Mouse (Mus musculus): Measurements from ENCODE around the gene Hoxd9.

Hoxd9 gene

DNA sequence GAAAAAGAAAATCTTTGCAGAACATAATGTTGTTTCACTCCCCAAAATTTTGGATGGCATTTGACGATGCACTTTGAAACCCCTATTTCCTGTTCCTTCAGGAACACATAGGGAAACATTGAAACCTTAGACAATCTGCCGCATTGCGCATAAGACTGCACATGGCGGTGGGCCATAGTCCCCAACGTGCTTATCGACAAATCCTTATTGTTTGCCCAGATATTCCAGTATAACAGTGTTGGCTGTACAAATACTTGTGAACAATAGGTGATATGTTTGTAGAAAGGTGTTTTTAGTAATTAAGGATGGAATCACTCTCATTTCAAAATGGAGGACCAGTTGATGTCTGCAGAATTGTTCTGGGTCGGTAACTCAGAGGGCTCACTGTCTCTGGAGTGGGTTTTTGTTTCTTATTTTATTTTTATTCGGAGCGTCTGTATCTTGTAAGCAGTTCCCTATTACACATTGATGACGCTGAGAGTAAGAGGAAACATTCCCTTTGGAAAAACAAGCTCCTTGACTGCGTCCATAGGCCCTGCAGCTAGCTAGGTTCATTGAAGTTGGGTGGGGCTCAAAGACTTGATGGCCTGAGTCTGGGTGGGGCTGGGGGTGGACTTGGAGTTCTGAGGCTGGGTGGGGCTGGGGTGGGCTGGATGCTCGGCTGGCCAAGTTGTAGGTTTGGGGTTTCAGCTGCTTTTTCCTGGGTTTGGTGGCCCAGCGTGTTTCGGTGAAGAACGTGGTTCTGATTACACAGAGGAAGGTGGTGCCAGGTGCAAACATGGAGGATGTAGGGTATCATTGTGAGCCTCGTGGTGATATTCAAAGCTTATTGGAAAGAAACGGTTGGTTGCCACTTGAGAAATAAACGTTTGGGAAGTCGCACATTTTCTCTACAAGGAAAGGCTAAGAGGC, 16.0 kb downstream of the Hoxd9 start:
- DNase-seq (ENCODE audit: low read depth), result peak; percentile 28

DNA sequence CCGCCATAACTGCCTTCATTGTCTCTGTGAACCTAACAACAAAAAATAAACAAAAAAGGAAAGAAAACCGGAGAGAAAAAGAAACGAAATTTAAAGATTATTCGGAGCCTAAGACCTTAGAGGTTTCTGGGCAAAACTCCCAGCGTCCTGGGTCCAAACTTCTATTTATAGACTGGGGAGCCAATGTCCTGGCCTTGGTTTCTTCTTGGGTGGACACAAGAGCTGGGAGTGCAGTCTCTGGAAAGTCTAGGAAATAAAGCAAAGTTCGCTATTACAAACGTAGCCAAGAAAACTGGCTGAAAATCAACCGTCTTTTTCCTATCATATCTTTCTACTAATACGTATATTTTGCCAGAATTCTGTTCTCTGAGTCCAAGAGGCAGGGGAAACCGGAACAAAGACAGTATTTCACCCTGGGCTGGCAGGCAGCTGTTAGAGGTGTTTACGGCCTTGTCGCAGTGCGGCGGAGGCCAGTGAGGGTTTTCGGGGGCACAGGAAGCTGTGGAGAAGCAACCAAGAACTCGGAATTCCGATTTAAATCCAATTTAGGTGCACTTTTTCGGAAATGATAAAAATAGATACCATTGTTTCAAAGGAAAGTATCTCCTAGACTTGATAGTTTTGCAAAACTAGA, 16.7 kb downstream of the Hoxd9 start:
- peak; percentile 40 for DNase-seq (ENCODE audit: low read depth)

DNA sequence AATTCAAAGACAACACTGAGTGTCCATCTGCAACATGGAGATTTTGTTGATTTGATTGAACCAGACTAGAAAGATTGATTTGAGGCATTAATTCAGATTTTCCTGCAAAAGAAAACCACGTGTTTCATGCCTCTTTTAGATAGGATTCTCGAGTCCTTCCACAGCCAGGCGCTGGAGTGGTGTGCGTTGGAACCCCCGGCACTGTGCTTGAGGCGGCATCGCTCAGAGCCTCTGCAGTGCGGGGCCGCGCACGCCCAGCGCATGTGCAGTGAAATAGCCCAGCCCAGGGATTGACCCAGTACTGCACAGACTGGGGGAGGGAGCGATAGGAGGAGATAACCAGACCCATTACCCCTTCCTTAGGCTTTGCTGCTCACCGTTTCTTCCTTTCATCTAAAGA, 17.4 kb downstream of the Hoxd9 start:
- DNase-seq (ENCODE audit: low read depth), result peak; percentile 82

DNA sequence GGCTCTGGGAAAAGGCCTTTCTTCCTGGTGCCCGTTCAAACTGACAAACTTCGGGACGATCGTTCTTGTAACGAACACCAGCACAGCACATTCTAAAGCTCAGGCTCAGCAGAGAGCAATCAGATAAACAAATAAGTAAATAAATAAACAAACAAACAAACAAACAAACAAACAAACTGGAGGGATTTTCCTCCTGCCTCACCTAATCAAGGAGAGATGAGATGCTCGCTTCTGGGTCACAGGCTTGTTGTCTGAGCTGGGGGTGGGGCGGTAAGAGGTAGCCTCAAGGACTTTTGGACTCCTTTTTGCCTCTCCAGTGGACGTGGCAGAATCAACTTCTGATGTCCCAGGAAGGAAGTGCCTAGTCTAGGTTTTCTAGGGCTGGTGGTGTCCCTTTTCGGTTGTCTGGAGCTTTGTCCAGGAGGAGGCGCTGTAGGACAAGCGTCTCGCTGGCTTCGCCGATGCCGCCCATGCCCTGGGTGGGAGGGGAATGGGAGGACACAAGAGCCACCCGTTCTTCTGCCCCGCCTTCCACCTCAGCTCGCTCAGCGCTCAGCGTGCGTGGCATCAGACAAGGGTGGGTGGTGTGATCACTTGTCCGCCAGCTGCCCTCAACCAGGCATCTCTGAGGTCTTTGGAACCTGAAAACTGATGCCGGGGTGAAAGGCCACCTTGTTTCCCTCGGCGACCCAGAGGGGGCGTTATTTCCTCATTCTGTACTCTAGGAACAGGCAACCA, 18.1 kb downstream of the Hoxd9 start:
- peak; percentile 98 for DNase-seq (ENCODE audit: low read depth)

DNA sequence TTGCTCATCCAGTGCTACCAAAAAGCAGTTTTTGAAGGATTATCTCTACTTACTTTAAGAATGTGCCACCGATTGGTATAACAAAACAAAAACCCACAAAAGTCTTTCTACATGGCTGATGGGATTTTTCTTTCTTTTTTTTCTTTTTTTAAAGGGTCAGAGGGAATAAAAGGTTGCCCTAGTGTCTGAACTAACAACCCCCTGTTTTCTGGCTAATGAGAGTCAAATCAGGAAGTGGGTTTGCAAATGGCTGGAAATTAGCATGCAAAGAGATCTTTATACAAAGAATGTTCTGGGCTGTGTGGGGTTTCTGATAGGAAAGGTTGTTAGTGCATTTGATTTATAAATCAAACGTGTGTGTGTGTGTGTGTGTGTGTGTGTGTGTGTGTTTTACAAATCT, 22.9 kb downstream of the Hoxd9 start:
- DNase-seq (ENCODE audit: low read depth), result no peak

DNA sequence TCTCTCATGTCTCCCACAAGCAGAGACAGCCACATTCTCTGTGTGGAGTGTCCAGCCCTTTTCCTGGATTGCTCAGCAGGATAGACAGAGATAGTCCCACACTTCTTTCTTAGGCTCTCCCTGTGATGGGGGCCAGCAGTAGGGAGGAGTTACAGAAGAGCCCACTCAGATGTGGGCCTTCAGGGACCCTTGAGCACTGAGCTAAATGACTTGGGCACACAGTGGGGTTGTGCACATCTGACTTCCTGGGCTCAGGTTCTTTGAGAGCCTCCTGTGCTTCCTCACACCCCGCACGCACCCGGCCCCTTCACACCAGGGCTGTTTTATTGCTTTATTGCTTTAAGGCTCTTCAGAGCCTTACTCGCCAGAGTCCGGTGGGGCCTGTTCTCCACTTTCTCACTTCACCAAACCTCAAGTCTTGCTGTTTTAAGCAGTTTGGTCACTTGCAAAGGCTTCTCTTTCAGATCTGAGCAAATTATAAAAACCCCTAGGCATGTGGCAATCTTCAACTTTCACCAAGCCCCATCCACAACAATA, 23.5 kb downstream of the Hoxd9 start:
- DNase-seq (ENCODE audit: low read depth), result no peak

DNA sequence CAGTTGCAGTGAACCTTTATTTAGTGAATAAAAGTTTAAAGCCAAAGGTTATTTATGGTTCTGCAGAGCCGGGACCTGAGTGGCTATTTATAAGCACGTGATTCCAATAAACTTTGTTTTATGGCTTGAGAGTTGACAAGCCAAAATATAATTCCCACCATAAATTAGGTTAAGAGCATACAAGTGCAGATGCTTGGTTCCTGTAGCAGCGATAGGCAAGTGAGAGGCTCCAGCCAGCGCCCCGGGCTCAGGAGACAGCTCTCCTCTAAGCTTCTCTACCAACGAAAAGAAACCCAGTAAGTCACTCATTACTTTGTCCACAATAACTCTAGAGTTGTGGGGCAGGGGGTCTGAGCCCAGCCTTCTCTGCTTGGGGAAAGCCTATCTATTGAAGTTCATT, 24.4 kb downstream of the Hoxd9 start:
- DNase-seq (ENCODE audit: low read depth), result no peak

DNA sequence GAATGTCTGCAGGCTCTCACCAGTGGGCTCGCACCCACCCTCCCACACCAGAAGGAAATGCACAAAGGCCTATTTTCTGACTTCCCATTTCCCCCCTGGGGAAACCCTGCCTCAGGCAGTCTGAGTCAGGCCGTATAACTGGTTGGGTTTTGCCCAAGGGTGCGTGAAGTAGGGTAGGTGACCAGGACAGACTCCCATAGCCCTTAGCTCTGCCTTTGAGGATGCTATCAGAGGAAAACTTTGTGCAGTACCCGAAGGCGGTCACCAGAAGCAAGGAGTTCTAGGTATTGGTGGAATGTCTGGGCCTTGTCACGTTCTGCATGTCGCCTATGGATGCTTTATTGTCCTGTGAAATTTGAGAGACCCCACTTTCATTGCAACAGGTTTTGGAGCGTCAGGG, 25.4 kb downstream of the Hoxd9 start:
- no peak for DNase-seq (ENCODE audit: low read depth)

DNA sequence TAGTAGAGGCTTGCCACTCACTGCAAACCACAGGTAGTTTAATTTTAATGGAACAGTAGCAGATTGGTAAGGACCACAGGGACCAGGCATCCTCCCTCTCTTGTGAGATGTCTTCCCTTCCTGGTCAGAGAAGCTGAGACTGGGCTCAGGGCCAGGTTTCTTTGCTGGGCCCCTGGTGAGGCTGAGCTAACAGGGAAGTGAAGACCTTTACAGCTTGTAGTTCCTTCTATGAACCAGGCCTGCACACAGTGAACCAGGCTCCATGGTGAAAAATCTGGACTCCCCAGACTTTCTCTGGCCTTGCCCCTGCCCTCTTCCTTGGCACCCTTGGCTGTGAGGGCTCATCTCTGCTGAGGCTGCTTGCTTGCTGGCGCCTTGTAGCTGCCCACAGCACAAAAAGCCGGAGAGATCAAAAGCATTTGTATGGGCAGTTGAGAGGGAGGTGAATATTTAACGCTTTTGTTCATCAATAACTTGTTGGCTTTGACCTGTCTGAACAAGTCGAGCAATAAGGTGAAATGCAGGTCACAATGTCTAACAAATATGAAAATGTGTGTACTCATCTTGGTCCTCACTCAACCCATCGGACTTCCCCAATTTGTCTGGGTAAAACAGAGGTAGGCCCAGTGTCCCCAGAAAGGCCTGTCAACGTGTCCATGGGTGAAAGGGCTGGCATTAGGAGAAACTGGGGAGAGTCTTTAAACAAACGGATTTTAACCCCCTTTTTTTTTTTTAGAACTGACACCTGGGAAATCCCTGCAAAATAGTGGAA, 26.9 kb downstream of the Hoxd9 start:
- peak; percentile 53 for DNase-seq (ENCODE audit: low read depth)

DNA sequence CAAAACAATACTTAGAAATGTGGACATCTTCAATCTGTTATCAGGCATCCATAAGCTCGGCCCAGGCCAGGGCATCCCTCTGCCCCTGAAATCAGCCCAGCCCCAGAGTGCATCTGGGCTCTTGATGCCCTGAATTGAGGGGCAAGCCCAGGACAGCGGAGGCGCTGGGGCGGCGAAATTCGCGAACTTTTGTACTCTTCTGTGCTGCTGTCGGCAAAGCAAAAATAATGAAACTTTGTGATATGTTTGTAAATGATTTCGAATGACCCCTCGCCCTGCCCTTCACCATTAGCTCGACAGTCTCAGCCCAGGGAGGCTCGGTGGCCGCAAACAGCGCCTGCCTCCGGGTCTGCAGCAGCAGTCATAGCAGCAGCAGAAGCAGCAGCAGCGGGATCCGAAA, 27.6 kb downstream of the Hoxd9 start:
- no peak for DNase-seq (ENCODE audit: low read depth)

DNA sequence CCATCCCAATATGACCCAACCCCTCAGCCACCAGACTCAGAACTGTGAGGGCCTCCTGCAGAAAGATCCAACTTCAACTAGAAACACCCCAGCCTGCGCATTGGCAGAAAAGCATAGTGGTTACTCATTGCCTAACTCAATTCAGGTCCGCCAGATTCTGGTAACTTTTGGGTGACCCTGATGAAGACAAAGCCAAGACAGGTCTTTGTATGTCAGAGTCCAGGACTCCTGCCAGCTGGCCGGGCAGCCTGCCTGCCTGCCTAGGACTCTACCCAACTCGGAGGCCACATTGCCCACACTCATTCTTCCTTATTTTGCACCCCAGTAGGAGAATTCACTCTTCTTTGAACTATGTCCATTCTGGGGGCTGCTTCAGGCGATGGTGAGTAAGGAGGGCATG, 29.0 kb downstream of the Hoxd9 start, which contains the start of gene Gm28230:
Gene Gm28230, plus strand, starts transcription at position 178 of the 400 bp plus-strand sequence.
- peak; percentile 43 for DNase-seq (ENCODE audit: low read depth)

DNA sequence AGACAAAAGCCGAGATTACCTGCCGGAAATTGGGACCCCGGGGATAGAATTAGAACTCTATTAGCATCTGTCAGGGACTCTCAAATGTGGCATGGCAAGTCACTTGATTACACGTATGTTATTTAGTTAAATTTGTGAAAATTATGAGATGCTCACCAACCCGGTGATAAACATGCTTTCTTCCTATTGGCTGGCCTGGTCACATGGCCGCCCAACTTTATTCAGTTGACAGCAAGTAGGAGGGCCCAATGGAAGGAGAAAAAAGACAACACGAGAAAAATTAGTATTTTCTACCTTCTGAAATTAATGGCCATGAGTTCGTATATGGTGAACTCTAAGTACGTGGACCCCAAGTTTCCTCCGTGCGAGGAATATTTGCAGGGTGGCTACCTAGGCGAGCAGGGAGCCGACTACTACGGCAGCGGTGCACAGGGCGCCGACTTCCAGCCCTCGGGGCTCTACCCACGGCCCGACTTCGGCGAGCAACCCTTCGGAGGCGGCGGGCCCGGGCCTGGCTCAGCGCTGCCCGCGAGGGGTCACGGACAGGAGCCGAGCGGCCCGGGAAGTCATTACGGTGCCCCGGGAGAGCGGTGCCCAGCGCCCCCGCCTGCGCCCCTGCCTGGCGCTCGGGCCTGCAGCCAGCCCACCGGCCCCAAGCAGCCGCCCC, 29.6 kb downstream of the Hoxd9 start:
- no peak for DNase-seq (ENCODE audit: low read depth)

DNA sequence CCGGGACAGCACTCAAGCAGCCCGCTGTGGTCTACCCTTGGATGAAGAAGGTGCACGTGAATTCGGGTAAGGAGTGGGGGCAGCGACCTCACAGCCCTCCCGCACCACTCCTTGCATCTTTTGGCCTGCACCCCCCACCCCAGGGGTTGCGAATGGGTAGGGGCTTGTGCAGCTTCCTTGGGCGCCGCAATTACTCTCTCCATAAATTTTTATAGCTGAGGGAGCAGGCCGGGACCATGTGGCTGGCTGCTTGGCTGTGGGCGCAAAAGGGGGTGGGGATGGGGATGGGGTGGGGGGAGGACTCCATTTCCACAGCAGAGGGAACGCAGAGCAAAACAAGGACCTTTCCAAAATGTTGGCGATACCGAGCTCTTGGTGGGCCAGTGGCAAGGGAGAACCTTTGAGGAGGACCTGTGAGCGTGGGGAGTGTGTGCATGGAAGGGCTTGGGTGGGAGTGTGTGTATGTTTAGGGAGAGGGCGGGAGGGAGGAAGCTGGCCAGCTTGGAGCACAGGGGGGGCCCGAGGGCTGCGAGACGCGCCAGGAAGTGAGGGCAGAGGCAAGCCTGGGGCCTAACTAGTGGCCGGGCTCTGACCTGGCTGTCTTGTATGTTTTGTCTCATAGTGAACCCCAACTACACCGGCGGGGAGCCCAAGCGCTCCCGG, 30.2 kb downstream of the Hoxd9 start:
- DNase-seq (ENCODE audit: low read depth), result no peak

DNA sequence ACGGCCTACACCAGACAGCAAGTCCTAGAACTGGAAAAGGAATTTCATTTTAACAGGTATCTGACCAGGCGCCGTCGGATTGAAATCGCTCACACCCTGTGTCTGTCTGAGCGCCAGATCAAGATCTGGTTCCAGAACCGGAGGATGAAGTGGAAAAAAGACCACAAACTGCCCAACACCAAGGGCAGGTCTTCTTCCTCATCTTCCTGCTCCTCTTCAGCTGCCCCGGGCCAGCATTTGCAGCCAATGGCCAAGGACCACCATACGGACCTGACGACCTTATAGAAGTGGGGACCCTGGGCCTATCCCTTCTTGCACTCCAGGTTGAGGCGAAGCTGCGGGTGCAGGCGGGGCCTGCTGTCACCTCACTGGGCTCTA, 30.8 kb downstream of the Hoxd9 start:
- DNase-seq (ENCODE audit: low read depth), result no peak

DNA sequence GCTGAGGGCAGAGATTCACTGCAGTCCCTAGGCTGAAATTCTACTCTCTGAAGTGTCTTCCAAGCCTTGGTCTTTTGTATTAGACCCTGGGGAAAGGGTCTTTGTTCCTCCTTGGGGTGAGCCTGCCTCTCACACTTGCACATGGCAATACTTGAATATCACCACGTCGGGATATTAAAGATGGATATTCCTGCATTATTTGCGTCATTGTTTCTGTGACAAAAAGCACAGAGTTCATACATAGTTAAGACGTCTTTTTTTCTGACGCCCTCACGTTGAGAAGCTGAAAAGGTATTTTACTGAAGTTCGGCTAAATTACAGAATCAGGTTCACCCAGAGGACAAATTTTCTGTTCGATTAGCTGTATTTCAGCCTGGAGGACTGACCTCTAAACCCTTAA, 32.8 kb downstream of the Hoxd9 start:
- DNase-seq (ENCODE audit: low read depth), result no peak

DNA sequence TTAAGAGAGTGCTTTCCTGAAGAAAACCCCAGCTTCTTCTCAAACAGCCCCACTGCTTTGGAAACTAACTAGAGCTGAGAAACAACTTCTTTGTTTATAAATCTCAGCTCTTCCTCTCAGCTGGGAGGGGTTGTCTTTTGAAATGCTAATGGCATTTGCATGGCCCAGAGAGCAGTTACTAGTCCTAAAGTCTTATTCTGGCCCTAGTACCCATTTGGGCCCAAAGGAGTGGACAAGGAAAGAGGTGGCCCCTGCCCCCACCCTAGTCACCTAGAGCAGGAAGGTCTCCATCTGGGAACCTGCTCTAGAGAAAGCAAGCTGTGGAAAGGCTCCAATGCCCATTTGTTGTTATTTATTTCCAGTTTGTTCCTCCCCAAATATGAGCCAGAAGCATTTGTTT, 33.5 kb downstream of the Hoxd9 start:
- DNase-seq (ENCODE audit: low read depth), result no peak

DNA sequence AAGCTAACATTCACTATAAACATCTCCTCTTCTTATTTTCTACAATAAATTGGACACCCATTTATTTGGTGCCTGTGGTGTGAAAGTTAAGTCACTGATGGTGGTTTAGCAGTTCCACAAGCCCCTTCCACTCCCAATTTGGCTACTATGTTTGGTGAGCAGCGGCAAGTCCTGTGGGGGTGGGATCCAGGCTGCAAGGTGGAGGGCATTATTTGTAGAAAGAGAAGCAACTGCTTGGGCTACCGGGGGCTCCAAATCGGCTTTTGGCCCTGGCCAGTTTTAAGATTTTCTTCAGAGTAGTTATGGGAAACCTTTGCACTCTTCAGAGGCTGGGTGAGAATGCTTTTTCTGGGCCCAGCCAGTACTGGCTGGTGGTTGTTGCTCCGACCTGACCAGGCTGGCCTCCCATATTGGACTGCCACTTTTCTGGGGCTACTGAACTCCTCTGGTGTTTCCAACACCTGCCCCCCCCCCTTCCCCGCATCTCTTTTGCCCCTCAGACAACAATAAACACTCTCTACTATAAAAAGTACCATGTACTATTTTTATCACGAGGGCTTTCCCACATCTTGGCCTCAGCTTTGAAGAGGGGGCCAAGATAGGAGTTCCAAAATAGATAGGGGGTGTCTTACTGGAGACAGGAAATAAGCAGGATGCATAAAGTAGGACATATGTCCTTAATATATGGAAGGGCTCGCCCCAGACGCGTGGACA, 34.4 kb downstream of the Hoxd9 start:
- no peak for DNase-seq (ENCODE audit: low read depth)

DNA sequence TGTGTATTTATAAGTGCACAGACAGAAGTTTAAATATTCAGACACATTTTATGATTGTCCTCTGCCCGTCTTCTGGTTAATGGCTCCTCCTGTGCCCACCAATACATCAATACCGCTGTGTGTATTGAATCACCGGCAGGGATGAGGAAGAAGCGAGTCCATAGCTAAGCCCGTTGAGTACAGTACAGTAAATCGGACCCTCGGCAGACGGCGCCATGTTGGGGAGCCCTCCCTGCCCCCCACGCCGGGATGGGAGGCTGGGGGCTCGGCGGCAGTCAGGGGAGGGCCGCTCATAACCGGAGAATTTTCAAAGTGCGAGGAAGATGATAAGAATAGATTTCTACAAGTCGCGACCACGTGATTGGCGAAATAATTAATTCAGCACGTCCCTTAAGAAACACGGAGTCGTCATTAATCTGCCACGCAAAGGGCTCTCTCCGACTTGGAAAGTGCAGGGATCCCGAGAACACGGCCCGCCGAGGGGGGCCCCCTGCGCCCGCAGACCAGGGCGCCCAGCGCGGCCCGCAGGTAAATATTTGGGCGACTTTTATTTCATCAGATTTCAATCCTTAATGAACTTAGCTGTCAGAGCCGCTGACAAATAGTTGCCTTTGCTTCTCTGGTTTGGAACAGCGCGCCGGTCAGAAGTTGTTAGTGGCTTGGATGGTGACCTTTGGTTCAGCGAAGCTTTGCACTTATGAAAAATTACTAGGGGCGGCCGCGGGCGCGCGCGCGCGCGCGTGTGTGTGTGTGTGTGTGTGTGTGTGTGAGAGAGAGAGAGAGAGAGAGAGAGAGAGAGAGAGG, 35.2 kb downstream of the Hoxd9 start:
- DNase-seq (ENCODE audit: low read depth), result no peak

DNA sequence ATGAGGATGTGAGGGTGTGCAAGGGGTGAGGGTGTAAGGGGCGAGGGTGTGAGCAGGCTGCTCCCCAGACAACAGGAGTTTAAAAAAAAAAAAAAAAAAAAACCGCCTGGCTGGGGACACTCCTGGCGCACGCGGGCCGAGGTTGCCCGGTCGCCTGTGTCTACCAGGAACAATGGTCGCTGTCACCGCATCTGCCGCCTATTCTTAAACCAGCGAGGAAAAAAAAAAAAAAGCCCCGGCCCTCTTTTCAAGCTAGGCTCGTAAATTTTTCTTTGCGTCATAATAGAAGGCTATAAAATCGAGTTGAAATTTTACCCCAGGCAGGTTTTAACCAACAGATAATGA, 35.8 kb downstream of the Hoxd9 start:
- no peak for DNase-seq (ENCODE audit: low read depth)

Measured in NIH3T3 (cell line).